Mouse (Mus musculus) CD4-positive naive resting alpha-beta T cell, adult 57 days (primary cell): ENCODE results near the gene Ager. TPM values are rescaled to one million over a fixed set of nuclear protein-coding genes. Genes with fewer than 3 reads are reported as not detected.

Experiments used
- total RNA-seq: library from RNA; stranded (reverse); gene quantifications from one replicate; pipeline ENCODE4 v1.2.4, GENCODE M21; 2023

Gene Ager
- total RNA-seq: 9.5 TPM

GRCm38 (mm10) chr17:34597566-34598095 is at the start of gene Ager:
Gene Ager, plus strand, starts transcription at chr17:34597862.

GRCm38 (mm10) chr17:34564003-34564421 is 33.6 kb upstream of the Ager start, which contains the start of gene Notch4:
Gene Notch4, plus strand, starts transcription at chr17:34564268.

DNA sequence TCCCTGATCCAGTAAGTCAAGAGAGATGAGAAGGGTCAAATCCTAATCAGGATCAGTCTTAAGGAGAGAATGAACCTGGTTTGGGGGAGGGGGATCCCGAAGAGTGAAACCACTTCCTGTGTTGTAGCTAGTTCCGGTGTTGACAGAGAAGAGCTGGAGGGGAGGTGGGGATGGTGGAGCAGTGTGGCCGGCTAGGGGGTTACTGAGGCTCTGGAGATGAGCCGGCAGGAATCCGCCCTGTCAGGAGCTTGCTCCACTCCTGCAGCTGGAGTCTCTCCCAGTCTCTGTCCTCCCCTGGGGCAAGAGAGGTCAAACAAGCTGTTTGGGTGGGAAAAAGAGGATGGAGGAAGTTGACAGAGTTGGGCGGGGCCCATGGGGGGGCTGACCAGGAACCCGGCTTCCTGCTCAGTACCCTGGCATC is 8.0 kb upstream of the Ager start, which contains the start of gene Gpsm3:
Gpsm3 (plus strand) TSS at position 126 of the 421 bp plus-strand sequence.

DNA sequence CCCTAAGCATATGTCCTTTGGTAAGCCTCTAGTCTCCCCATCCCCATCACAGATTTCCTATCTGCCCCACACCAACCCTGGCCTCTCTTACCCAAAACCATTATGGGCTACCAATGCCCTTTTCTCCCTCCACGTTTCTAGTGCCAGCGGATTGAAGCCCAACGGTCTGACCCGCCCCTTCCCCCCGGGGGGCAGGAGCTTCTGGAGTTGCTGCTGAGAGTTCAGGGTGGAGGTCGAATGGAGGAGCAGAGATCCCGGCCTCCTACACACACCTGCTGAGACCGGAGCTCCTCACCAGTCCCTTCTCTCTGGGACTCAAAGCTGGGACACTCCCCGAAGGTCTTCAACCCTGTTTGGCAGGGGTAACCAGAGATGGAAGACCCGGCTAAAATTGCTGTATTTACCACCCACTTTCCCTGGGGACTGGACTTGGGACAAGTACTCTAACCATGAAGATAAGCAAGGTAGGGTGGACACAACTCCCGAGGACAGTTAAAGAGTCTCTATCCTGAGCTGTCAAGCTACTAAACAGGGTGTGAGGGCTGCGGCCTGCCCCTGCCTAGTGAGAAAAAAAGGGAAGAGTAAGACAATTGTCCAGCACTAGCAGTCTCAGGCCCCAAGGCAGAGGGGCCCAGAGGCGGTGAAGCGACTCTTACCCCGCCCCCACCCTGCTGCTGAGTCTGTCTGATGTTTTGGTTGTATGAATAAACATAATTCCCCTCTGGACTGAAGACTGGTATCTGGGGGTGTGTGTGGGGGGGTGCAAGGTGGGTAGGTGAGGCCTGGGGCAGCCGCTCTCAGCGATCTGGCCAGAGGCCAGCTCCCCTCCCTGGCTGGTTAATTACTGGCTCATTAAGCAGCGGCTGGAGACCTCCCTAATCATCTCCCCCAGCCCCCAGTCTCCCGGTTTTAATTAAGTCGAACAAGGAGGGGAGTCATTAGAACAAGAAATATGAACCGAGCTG is 6.4 kb upstream of the Ager start, which contains the start of gene Pbx2:
Pbx2 (plus strand) TSS at position 238 of the 965 bp plus-strand sequence.

GRCm38 (mm10) chr17:34603375-34604060 is 5.9 kb downstream of the Ager start, which contains the start of gene Rnf5:
Gene Rnf5, minus strand, starts transcription at chr17:34603690.

DNA sequence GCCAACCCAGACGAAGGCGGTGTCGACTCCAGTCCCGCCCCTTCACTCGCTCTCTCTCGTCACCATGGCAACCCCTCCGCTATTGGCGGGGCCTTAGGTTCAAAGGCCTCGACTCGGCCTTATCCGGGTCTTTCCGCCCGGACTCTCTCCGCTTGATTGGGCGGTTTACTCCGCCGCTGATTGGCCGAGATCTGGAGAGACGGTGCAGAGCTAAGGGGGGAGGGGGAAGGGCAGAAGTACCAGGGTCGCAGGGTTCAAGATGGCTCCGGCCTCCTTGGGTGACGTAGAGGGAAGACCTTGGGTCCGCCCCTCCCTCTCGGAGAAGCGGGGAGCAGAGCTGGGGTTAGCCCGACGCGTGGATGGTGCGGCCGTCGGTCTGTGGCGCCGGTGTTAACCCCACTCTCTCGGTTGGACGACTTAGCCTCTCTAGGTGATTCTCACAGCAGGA is 6.4 kb downstream of the Ager start, which contains the start of gene Agpat1:
Agpat1 (plus strand) TSS at position 202 of the 448 bp plus-strand sequence.

GRCm38 (mm10) chr17:34615871-34616270 is 18.2 kb downstream of the Ager start, which contains the start of gene Egfl8:
Gene Egfl8, minus strand, starts transcription at chr17:34615971.

DNA sequence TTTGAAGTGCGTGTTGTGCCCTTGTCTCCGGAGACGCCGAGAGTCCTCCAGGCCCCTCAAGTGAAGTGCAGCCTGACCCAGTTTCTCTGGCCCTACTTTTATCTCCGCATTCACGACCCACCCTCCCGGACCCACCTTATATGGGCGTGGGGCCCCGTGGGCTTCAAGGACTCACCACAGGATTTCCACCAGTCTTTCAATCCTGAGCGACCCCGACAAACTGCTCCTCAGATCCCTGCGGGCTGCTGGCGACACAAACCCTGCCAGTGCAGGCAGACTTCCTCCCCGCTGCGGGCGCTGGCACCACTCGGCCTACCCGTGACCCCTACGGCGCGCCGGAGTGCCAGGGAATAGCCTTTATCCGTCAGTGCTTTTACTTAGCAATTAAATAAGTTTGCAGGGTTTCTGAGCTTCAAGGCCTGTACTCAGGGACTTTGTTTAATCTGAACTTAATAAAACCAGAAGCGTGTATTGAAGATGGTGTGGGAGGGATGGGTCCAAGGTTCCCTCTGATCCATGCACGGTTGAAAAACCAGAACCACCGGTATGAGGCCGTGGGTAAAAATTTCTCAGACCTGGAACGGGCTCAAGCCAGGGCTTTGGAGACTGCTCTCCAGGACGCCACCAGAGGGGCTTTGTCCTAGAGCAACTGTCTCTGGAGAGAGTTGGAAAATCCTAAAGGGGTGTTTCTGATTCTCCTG is 30.4 kb downstream of the Ager start, which contains the start of gene Ppt2:
Ppt2 (minus strand) TSS at position 568 of the 701 bp plus-strand sequence.

DNA sequence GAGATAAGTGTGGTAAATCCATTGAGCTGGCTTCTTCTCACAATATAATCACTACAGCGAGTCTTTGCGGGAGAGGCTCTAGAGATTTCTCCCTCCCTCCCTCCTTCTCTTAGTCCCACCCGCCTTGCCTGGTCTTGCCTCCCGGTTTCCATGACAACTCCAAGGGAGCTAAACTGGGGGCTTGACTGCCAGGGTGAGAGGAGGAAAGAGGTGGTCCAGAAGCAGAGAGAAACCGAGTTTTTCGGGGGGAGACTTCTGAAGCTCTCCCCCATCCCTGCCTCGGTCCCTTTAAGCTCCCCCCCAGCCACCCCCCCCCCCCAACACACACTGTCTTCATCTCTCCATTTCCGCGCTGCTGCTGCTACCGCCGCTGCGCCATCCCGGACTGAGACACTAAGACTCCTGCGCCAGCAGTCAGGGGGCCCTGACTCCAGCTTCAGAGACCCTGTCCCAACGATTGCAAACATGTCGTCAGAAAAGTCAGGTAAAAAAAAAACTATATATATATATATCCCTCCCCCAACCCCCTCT is 31.6 kb downstream of the Ager start, which contains the start of gene Prrt1:
Prrt1 (plus strand) TSS at position 313 of the 531 bp plus-strand sequence.

GRCm38 (mm10) chr17:34644608-34645007 is 46.9 kb downstream of the Ager start, which contains the start of gene Fkbpl:
Gene Fkbpl, plus strand, starts transcription at chr17:34644764.

GRCm38 (mm10) chr17:34646906-34647787 is 49.5 kb downstream of the Ager start, which contains the start of gene Atf6b:
Gene Atf6b, plus strand, starts transcription at chr17:34647146.

Other genes starting within 250 kb of the Ager start
- not detected for gene Btnl2, start 243.0 kb upstream of the Ager start, total RNA-seq
- not detected for gene Btnl1, start 220.7 kb upstream of the Ager start, total RNA-seq
- 1.2 TPM for gene BC051142, start 199.0 kb upstream of the Ager start, total RNA-seq
- gene Btnl4, start 120.5 kb upstream of the Ager start, total RNA-seq: not detected
- gene Btnl6, start 80.5 kb upstream of the Ager start, total RNA-seq: not detected
- gene Notch4, start 33.6 kb upstream of the Ager start, total RNA-seq: 1.6 TPM
- 251 TPM for gene Gpsm3, start 8.1 kb upstream of the Ager start, total RNA-seq
- gene Pbx2, start 6.6 kb upstream of the Ager start, total RNA-seq: 61.0 TPM
- gene Rnf5, start 5.8 kb downstream of the Ager start, total RNA-seq: 32.8 TPM
- gene Agpat1, start 6.4 kb downstream of the Ager start, total RNA-seq: 49.9 TPM
- gene Egfl8, start 18.1 kb downstream of the Ager start, total RNA-seq: 4.7 TPM
- 26.0 TPM for gene Ppt2, start 30.6 kb downstream of the Ager start, total RNA-seq
- gene Prrt1, start 31.7 kb downstream of the Ager start, total RNA-seq: 7.4 TPM
- gene Fkbpl, start 46.9 kb downstream of the Ager start, total RNA-seq: 3.3 TPM
- gene Atf6b, start 49.3 kb downstream of the Ager start, total RNA-seq: 50.7 TPM
- 0.98 TPM for gene Tnxb, start 72.7 kb downstream of the Ager start, total RNA-seq
- gene C4b, start 146.0 kb downstream of the Ager start, total RNA-seq: 4.4 TPM
- 0.33 TPM for gene Cyp21a1, start 206.7 kb downstream of the Ager start, total RNA-seq
- gene Stk19, start 239.1 kb downstream of the Ager start, total RNA-seq: 51.0 TPM
- 96.6 TPM for gene Dxo, start 239.2 kb downstream of the Ager start, total RNA-seq